Mouse (Mus musculus): ENCODE data around the gene Gm20747. TPM values are rescaled to one million over a fixed set of nuclear protein-coding genes. Genes with fewer than 3 reads are reported as not detected.
"Not testable (repeated sequence)": the region's sequence is repeated elsewhere in the genome, so short reads cannot be mapped to it uniquely, and the experiment has no call there.

Gene Gm20747
- not detected in 2 replicates for polyA plus RNA-seq (2015; fragmentation: Nextera tagmentation; extraction: Ambion mirVana)

DNA sequence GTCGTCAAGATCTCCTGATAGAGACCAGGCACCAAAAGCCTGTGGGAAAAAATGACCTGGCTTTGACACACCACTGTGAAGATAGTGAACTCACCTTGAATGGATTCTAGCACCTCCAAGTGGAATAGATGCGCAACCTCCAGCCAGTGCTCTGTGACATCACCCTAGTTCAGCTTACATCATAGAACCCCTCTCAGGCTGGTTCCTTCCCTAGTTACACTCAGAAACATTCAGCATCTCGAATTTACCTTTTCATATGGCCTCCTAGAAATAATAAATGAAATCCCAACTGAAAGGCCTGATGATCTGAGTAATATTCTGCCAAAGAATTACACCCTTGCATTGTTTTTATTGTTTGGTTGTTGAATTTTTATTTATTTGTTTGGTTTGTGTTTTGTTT, at the start of gene Gm20747:
Gene Gm20747 (minus strand): TSS at position 101 of the 400 bp plus-strand sequence.
- H3K9ac ChIP-seq; H3K36me3 ChIP-seq; H3K27ac ChIP-seq; H3K9me3 ChIP-seq (replicated peaks); ATAC-seq (ENCODE audit: low read depth); DNase-seq; H3K27me3 ChIP-seq; H3K4me3 ChIP-seq (replicated peaks); H3K4me1 ChIP-seq (replicated peaks); H3K4me2 ChIP-seq: not testable (repeated sequence)
- no CpG with 5 or more reads among the region's 3 CpGs for WGBS (ENCODE audit: insufficient replicate concordance)
